Mouse (Mus musculus) layer of hippocampus, postnatal 14 days (tissue): Measurements from ENCODE around the gene Adamts2. TPM values are rescaled to one million over a fixed set of nuclear protein-coding genes. Genes with fewer than 3 reads are reported as not detected.

ENCODE experiments used
- DNase-seq, 2 experiments: peaks; one replicate each; pipeline ENCODE4 v3.0.0; 2021 to 2022; ENCODE audit warnings: low spot score in 2 of 2, mixed read lengths in 1 of 2
- total RNA-seq, 2 experiments: library from RNA; stranded (reverse); gene quantifications; 2 replicates each; pipeline ENCODE4 v1.2.3; 2021

Gene Adamts2
- total RNA-seq, 2 experiments from 2014 or later: 6.3 to 8.3 TPM

- no peak for DNase-seq
Measured at GRCm38 (mm10) chr11:50670881-50671280, 69.0 kb downstream of the Adamts2 start.

DNA sequence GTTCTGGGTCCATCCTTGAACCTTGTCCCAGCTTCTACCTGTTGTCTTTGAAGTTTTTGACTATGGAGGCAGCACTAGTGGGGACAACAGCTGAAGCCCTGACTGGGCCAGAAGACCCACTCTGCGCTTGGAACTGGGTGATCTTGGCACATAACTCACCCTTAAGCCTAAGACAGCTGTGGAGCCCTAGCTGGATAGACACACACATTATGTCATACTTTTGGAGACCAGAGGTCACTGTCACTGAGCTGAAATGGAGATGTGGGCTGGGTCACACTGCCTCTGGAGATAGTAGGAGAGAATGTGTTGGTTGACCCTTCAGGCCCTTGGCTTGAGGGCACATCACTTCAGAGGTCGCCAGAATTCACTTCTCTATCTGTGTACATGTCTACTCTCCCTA lies 69.5 kb downstream of the Adamts2 start:
- no peak for DNase-seq

DNA sequence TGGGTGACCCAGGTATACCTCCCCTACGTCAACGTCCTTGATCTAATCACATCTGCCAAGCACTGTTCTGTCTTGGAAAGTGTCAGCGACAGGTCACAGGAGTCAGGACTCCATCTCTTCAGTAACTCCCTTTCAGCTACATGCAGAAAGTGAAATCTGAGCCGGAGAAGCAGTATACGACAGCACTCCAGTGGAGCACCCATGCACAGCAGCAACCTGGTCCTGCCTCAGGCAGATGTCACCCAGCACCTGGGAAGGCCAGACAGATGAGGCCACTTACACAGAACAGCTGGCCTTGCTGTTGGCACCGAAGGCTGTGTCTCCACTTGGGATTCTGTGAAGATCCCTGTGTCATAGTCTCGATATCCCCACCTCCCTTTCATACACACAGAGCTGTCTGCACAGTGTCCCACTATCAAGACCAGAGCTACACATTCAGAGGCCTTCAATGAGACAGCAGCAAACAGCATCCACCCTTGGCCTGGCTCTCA lies 70.0 kb downstream of the Adamts2 start:
- DNase-seq: no peak

DNA sequence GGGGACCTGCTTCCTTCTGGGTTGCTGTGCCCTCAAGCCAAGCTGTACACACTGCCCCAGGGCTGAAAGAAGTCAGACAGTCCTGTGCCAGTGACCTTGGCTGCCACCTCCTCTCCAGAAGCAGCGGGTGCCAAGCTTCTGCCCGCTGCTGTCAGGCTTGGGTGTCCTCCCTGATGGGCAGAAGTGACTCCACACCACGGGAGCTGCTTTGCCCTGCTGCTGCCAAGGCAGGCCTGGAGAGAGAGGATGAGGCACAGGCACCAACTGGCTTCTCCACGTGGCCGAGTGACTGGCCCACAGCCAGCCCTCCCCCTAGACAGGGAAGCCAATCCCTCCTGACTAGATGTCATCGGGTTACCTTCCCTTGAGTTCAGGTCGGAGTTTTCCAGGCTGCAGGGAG lies 71.0 kb downstream of the Adamts2 start:
- no peak for DNase-seq

GRCm38 (mm10) chr11:50673525-50674250 lies 71.8 kb downstream of the Adamts2 start:
- DNase-seq: no peak

GRCm38 (mm10) chr11:50674390-50674789 lies 72.5 kb downstream of the Adamts2 start:
- DNase-seq: no peak

- no peak for DNase-seq
Measured at GRCm38 (mm10) chr11:50678650-50679049, 76.8 kb downstream of the Adamts2 start.

- DNase-seq: no peak
Measured at GRCm38 (mm10) chr11:50681940-50682339, 80.1 kb downstream of the Adamts2 start.

DNA sequence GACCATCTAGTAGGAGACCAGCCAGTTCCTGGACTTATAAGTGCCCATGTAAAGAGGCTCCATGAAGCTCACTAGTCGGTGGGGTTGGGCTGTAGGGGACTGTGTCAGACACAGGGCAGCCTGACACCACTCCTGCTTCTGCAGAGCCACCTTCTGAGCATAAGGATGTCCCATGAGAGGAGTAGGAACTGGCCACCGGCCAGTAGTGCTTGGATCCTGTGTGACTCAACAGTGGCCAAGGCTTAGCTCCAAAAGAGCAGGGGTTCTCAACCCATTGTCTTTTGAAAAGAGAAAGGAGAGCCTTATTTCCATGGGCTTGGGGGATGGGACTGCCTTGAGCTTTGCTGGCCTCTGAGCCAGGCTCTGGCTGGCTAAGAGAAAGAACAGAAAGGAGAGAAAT lies 81.9 kb downstream of the Adamts2 start:
- DNase-seq: no peak

DNA sequence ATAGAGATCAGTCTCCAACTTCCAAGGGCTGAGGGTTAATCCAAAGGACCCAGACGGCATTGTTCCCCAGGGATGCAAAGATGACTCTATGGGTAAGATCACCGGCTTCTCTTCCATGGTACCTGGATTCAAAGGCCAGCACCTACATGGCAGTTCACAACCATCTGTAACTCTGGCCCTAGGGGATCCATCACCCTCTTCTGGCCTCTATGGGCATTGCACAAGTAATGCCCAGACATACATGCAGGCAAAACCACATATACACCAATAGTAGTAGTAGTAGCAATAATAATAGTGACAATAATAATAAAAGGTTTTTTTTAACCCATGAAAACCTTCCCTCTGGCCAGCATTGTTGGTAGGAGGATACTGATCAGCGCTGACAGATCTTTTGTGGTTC lies 86.7 kb downstream of the Adamts2 start:
- DNase-seq: no peak

- no peak for DNase-seq
Measured at GRCm38 (mm10) chr11:50689672-50690071, 87.8 kb downstream of the Adamts2 start.

- no peak for DNase-seq
Measured at GRCm38 (mm10) chr11:50699971-50700370, 98.1 kb downstream of the Adamts2 start.

GRCm38 (mm10) chr11:50700496-50700895 lies 98.6 kb downstream of the Adamts2 start:
- no peak for DNase-seq

- DNase-seq: no peak
Measured at GRCm38 (mm10) chr11:50703397-50703796, 101.5 kb downstream of the Adamts2 start.

GRCm38 (mm10) chr11:50704511-50704910 lies 102.6 kb downstream of the Adamts2 start:
- DNase-seq: no peak

- DNase-seq: no peak
Measured at GRCm38 (mm10) chr11:50707259-50707658, 105.4 kb downstream of the Adamts2 start.

- DNase-seq: no peak
Measured at GRCm38 (mm10) chr11:50713610-50714202, 111.8 kb downstream of the Adamts2 start.

DNA sequence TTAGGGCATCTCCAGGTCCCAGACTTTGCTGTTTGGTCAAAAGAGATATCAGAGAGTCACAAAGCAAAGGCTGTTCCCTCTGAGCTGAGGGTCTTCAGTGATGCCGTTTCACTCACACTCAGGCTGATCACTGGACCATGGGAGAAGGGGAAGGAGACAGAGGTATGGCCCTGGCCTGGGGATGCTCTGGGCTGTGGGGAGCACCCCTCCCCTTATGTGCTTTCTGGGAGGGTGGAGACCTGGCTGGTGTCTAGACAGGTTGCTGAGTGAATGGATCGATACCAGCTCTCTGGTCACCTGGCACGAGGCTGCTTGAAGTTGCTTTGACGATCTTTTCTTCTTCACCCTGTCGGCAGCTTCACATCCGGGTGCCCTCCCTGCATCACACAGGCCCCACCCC lies 113.2 kb downstream of the Adamts2 start:
- no peak for DNase-seq

GRCm38 (mm10) chr11:50717381-50717897 lies 115.6 kb downstream of the Adamts2 start:
- peak in 1 of 2 experiments; percentile 6 for DNase-seq

GRCm38 (mm10) chr11:50718862-50719261 lies 117.0 kb downstream of the Adamts2 start:
- DNase-seq: no peak

- no peak for DNase-seq
Measured at GRCm38 (mm10) chr11:50720421-50720820, 118.5 kb downstream of the Adamts2 start.

GRCm38 (mm10) chr11:50720856-50721550 lies 119.1 kb downstream of the Adamts2 start:
- no peak for DNase-seq
